Mouse (Mus musculus): Measurements from ENCODE around the gene Zbed4. TPM values are rescaled to one million over a fixed set of nuclear protein-coding genes. Genes with fewer than 3 reads are reported as not detected.
"Not testable (repeated sequence)": the region's sequence is repeated elsewhere in the genome, so short reads cannot be mapped to it uniquely, and the experiment has no call there.

The Zbed4 gene
- polyA plus RNA-seq, 1 experiment from 2014 or later, result 14.1 TPM

DNA sequence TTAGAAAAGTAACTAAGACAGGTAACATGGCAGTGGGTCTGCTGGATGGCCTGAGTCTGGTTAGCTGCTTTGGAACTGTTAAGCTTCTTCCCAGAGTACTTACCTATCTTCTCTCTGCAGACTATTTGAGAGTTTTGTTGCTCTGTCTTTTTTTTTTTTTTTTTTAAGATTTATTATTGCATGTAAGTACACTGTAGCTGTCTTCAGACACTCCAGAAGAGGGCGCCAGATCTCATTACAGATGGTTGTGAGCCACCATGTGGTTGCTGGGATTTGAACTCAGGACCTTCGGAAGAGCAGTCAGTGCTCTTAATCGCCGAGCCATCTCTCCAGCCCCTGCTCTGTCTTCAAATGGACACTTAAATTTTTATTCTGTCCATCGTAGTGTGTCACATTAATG, 23.2 kb downstream of the Zbed4 start:
- WGBS, result 89% methylated on average over 5 of the region's 5 CpGs

DNA sequence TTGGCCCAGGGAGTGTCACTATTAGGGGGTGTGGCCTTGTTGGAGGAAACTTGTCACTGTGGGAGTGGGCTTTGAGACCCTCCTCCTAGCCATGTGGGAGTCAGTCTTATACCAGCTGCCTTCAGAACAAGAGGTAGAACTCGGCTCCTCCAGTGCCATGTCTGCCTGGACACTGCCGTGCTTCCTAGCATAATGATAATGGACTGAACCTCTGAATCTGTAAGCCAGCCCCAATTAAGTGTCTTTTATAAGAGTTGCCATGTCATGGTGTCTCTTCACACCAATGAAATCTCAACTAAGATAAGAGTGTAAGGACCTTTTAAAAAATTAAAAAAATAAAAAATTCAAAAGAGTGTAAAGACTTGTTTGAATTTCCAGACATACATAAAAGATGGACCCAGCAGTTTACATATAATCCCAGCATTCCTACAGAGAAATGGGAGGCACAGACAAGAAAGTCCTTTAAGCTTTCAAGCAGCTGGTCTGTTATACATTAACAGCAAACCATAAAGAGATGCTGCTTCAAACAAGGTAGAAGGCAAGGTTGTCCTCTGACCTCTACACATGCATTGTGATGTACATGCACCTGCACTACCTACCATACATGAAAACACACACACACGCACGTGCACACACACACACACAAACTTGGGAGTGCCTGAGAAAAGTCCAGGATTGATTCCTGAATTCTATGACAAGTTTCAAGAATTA, 40.8 kb downstream of the Zbed4 start:
- Histone ChIP-seq H3K27me3 (ENCODE audit: control insufficient read depth, insufficient read depth, low read length) (no peaks in the 10 kb centered on the region), H3K9me3 (replicated peaks; ENCODE audit: control insufficient read depth, low read length) (no peaks in the 10 kb centered on the region), H3K36me3 (ENCODE audit: control insufficient read depth, insufficient read depth, low read length) (no peaks in the 10 kb centered on the region), H3K4me1 (ENCODE audit: control insufficient read depth, insufficient read depth, low read length) (no peaks in the 10 kb centered on the region), H3K27ac (ENCODE audit: low read length) (no peak overlapping the region), H3K9ac (ENCODE audit: low read length) (no peak overlapping the region), H3K4me3 (replicated peaks; ENCODE audit: low read length) (no peak overlapping the region), H3K4me2 (ENCODE audit: low read depth, low read length) (no peak overlapping the region)
- WGBS, result 80% methylated on average over 4 of the region's 4 CpGs
- no peak for ATAC-seq (ENCODE audit: insufficient read depth, low FRiP score)

More for the DNA sequence above, 23.2 kb downstream of the Zbed4 start:
- not testable (repeated sequence) for H3K27me3 ChIP-seq (ENCODE audit: control insufficient read depth, insufficient read depth, low read length); H3K36me3 ChIP-seq (ENCODE audit: control insufficient read depth, insufficient read depth, low read length); H3K4me3 ChIP-seq (replicated peaks; ENCODE audit: low read length); H3K9me3 ChIP-seq (replicated peaks; ENCODE audit: control insufficient read depth, low read length); H3K4me1 ChIP-seq (ENCODE audit: control insufficient read depth, insufficient read depth, low read length); H3K27ac ChIP-seq (ENCODE audit: low read length); H3K9ac ChIP-seq (ENCODE audit: low read length); H3K4me2 ChIP-seq (ENCODE audit: low read depth, low read length); ATAC-seq (ENCODE audit: insufficient read depth, low FRiP score)

DNA sequence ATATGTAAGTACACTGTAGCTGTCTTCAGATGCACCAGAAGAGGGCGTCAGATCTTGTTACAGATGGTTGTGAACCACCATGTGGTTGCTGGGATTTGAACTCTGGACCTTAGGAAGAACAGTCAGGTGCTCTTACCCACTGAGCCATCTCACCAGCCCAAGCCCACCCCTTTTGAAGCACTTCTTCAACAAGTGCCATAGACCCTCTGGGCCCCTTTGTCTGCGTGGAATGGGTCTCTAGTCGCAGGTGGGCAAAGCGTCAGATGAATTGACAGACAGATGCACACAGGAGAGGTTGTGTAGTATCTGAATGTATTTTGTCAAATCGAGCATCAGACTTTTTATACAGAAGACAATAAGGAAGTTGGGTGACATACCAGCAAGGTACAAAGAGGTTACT, 43.3 kb downstream of the Zbed4 start:
- not testable (repeated sequence) for H3K9me3 ChIP-seq (replicated peaks; ENCODE audit: control insufficient read depth, low read length); H3K4me3 ChIP-seq (replicated peaks; ENCODE audit: low read length); ATAC-seq (ENCODE audit: insufficient read depth, low FRiP score); H3K4me1 ChIP-seq (ENCODE audit: control insufficient read depth, insufficient read depth, low read length); H3K27ac ChIP-seq (ENCODE audit: low read length); H3K4me2 ChIP-seq (ENCODE audit: low read depth, low read length); H3K27me3 ChIP-seq (ENCODE audit: control insufficient read depth, insufficient read depth, low read length); H3K36me3 ChIP-seq (ENCODE audit: control insufficient read depth, insufficient read depth, low read length); H3K9ac ChIP-seq (ENCODE audit: low read length)
- 91% methylated on average over 4 of the region's 5 CpGs for WGBS

DNA sequence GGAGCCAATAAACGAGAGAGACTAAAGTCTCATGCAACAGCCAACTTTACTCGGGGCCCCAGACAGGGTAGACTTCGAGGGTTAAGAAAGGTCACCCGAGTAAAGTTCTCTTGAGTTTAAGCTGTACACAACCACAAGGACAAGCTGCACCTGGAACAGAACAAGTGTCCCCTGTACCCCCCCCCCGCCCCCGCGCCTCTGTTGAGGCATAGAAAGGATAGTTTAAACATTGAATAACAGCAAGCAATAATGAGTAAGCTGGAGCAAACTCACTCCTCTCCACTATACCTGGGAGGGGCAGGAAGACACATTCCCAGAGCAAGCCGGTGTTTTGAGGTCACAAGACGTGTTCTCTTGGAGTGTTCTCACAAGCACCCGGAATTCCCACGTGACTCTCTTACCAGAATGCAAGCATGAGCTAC, 48.5 kb downstream of the Zbed4 start:
- no peaks in the 10 kb centered on the region for H3K4me1 ChIP-seq (ENCODE audit: control insufficient read depth, insufficient read depth, low read length)
- no peak overlapping the region for H3K9ac ChIP-seq (ENCODE audit: low read length)
- H3K27me3 ChIP-seq (ENCODE audit: control insufficient read depth, insufficient read depth, low read length), result no peaks in the 10 kb centered on the region
- H3K27ac ChIP-seq (ENCODE audit: low read length), result no peak overlapping the region
- ATAC-seq (ENCODE audit: insufficient read depth, low FRiP score), result no peak
- 68% methylated on average over 11 of the region's 11 CpGs for WGBS
- H3K9me3 ChIP-seq (replicated peaks; ENCODE audit: control insufficient read depth, low read length), result no peaks in the 10 kb centered on the region
- no peak overlapping the region for H3K4me3 ChIP-seq (replicated peaks; ENCODE audit: low read length)
- no peaks in the 10 kb centered on the region for H3K36me3 ChIP-seq (ENCODE audit: control insufficient read depth, insufficient read depth, low read length)
- no peak overlapping the region for H3K4me2 ChIP-seq (ENCODE audit: low read depth, low read length)

DNA sequence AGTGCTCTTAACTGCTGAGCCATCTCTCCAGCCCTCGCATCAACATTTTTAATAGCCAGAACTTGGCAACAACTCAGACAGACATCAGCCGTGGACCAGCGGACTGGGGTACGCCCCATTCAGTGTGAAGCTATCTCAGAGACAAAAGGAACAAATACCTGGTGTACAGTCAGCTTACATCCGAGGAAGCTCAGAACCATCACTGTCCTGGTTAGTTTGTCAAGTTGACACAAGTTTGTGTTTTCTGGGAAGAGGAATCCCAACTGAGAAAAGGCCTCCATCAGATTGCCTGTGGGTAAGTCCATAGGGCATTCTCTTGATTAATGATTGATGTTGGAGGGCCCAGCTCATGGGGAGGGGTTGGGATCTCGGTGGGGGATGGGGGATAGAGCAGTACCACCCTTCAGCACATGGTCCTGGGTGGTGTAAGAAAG, 49.5 kb downstream of the Zbed4 start:
- 66% methylated on average over 6 of the region's 6 CpGs for WGBS
- Histone ChIP-seq H3K4me1 (ENCODE audit: control insufficient read depth, insufficient read depth, low read length) (no peaks in the 10 kb centered on the region), H3K4me2 (ENCODE audit: low read depth, low read length) (no peak overlapping the region), H3K36me3 (ENCODE audit: control insufficient read depth, insufficient read depth, low read length) (peaks cover 6% of the 10 kb centered on the region; the same call in 1 of the 2 replicates), H3K27ac (ENCODE audit: low read length) (no peak overlapping the region), H3K9ac (ENCODE audit: low read length) (no peak overlapping the region), H3K9me3 (replicated peaks; ENCODE audit: control insufficient read depth, low read length) (no peaks in the 10 kb centered on the region), H3K4me3 (replicated peaks; ENCODE audit: low read length) (no peak overlapping the region), H3K27me3 (ENCODE audit: control insufficient read depth, insufficient read depth, low read length) (no peaks in the 10 kb centered on the region)
- peak; percentile 47; the same call in 1 of the 2 replicates for ATAC-seq (ENCODE audit: insufficient read depth, low FRiP score)

DNA sequence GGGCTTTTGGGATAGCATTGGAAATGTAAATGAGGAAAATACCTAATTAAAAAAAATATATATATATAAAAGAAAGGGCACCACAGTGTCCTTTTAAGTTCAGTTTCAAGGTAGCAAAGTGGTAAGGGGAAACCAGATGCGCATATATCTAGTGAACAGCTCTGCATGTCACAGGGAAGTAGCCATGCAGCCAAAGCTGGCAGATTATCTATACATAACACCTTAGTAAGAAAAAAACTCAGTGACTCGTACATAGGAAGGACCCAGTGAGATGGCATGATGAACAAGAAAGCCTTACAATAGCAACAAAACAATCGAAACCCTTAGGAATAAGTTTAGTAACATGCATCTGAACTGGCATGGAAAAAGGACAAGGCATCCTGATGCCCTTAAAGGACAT, 50.4 kb downstream of the Zbed4 start:
- peaks cover 10% of the 10 kb centered on the region; the same call in 1 of the 2 replicates for H3K36me3 ChIP-seq (ENCODE audit: control insufficient read depth, insufficient read depth, low read length)
- WGBS, result 91% methylated on average over 3 of the region's 3 CpGs
- H3K27ac ChIP-seq (ENCODE audit: low read length), result no peak overlapping the region
- H3K27me3 ChIP-seq (ENCODE audit: control insufficient read depth, insufficient read depth, low read length), result no peaks in the 10 kb centered on the region
- H3K9me3 ChIP-seq (replicated peaks; ENCODE audit: control insufficient read depth, low read length), result no peaks in the 10 kb centered on the region
- H3K4me2 ChIP-seq (ENCODE audit: low read depth, low read length), result no peak overlapping the region
- no peak overlapping the region for H3K4me3 ChIP-seq (replicated peaks; ENCODE audit: low read length)
- no peaks in the 10 kb centered on the region for H3K4me1 ChIP-seq (ENCODE audit: control insufficient read depth, insufficient read depth, low read length)
- H3K9ac ChIP-seq (ENCODE audit: low read length), result no peak overlapping the region
- no peak for ATAC-seq (ENCODE audit: insufficient read depth, low FRiP score)

DNA sequence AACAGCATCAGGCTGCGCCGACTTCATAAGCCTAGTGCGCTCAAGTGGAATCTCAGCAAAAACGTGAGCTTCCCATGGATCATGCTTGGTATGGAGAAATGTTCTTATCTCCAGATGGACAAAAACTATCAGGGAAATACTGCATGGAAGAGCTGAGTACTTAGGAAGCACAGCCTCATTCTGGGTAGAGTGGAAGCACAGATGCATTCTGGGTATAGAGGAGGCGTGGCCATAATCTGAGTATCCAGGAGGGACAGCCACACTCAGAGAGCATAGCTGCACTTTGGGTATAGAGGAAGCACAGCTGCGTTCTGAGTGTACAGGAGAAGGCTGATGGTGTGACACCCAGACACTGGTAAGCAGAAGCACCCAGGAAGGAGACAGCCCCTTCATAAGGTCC, 50.9 kb downstream of the Zbed4 start:
- Histone ChIP-seq H3K9me3 (replicated peaks; ENCODE audit: control insufficient read depth, low read length) (no peaks in the 10 kb centered on the region), H3K4me2 (ENCODE audit: low read depth, low read length) (no peak overlapping the region), H3K4me1 (ENCODE audit: control insufficient read depth, insufficient read depth, low read length) (no peaks in the 10 kb centered on the region), H3K4me3 (replicated peaks; ENCODE audit: low read length) (no peak overlapping the region), H3K27ac (ENCODE audit: low read length) (no peak overlapping the region), H3K27me3 (ENCODE audit: control insufficient read depth, insufficient read depth, low read length) (no peaks in the 10 kb centered on the region), H3K9ac (ENCODE audit: low read length) (no peak overlapping the region), H3K36me3 (ENCODE audit: control insufficient read depth, insufficient read depth, low read length) (peaks cover 10% of the 10 kb centered on the region; the same call in 1 of the 2 replicates)
- no peak for ATAC-seq (ENCODE audit: insufficient read depth, low FRiP score)
- WGBS, result 82% methylated on average over 6 of the region's 6 CpGs

DNA sequence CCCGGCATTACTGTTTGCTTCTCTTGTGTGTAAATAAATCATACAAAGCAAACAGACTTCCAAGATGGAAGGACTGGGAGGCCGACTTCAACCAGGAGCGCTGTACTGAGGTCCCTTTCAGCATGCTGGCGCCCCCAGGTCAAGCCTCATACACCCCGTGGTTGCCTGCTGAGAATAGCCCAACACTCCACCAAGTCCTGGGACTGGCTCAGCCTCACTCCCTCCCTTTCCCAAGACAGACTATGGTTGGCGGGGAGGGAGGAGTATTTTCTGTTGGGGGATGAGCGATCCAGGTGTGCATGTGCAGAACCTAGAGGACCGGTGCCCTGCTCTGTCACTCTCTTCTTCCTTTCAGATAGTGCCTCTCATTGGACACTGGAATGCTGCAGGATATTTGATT, 56.7 kb downstream of the Zbed4 start:
- 74% methylated on average over 8 of the region's 8 CpGs for WGBS
- Histone ChIP-seq H3K9ac (ENCODE audit: low read length) (no peak overlapping the region), H3K36me3 (ENCODE audit: control insufficient read depth, insufficient read depth, low read length) (peaks cover 14% of the 10 kb centered on the region), H3K27me3 (ENCODE audit: control insufficient read depth, insufficient read depth, low read length) (no peaks in the 10 kb centered on the region), H3K9me3 (replicated peaks; ENCODE audit: control insufficient read depth, low read length) (no peaks in the 10 kb centered on the region), H3K4me3 (replicated peaks; ENCODE audit: low read length) (no peak overlapping the region), H3K4me1 (ENCODE audit: control insufficient read depth, insufficient read depth, low read length) (no peaks in the 10 kb centered on the region), H3K27ac (ENCODE audit: low read length) (no peak overlapping the region), H3K4me2 (ENCODE audit: low read depth, low read length) (no peak overlapping the region)
- ATAC-seq (ENCODE audit: insufficient read depth, low FRiP score), result no peak

DNA sequence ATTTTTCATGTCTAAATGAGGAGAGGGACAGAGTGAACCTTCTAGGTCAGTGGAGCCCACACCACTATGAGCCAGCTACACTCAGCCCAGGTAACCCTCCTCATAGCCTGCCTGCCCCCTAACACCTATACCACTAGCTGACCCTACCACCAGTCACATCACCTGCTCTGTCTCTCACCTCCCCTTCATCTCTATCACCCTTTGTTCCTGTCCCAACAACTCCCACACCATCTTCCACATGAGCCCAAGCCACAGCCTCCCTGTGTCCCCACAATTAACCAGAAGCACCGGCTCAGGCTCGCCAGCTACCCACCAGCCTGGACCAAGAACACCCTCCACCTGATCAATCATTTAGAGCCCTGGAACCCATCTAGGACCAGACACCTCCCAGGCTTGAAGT, 58.9 kb downstream of the Zbed4 start:
- Histone ChIP-seq H3K9ac (ENCODE audit: low read length) (no peak overlapping the region), H3K27me3 (ENCODE audit: control insufficient read depth, insufficient read depth, low read length) (no peaks in the 10 kb centered on the region), H3K4me2 (ENCODE audit: low read depth, low read length) (no peak overlapping the region), H3K4me1 (ENCODE audit: control insufficient read depth, insufficient read depth, low read length) (no peaks in the 10 kb centered on the region), H3K9me3 (replicated peaks; ENCODE audit: control insufficient read depth, low read length) (no peaks in the 10 kb centered on the region), H3K27ac (ENCODE audit: low read length) (no peak overlapping the region), H3K36me3 (ENCODE audit: control insufficient read depth, insufficient read depth, low read length) (peaks cover 23% of the 10 kb centered on the region), H3K4me3 (replicated peaks; ENCODE audit: low read length) (no peak overlapping the region)
- 92% methylated on average over 2 of the region's 2 CpGs for WGBS
- no peak for ATAC-seq (ENCODE audit: insufficient read depth, low FRiP score)
